Mouse (Mus musculus): ENCODE measurements around the gene Unc13a. TPM values are rescaled to one million over a fixed set of nuclear protein-coding genes. Genes with fewer than 3 reads are reported as not detected.
A peak's percentile ranks its signal among the peaks of the same experiment; 100 is the strongest.
"Not testable (repeated sequence)": the region's sequence is repeated elsewhere in the genome, so short reads cannot be mapped to it uniquely, and the experiment has no call there.

The Unc13a gene
- 10 to 100 TPM in 1 of 2 experiments, 1 to 10 TPM in 1; 6.0 to 10.5 TPM for total RNA-seq (2021)
- polyA plus RNA-seq (2012; rRNA removed) = 4.4 and 6.3 TPM in 2 replicates
- long read RNA-seq = 0 reads

DNA sequence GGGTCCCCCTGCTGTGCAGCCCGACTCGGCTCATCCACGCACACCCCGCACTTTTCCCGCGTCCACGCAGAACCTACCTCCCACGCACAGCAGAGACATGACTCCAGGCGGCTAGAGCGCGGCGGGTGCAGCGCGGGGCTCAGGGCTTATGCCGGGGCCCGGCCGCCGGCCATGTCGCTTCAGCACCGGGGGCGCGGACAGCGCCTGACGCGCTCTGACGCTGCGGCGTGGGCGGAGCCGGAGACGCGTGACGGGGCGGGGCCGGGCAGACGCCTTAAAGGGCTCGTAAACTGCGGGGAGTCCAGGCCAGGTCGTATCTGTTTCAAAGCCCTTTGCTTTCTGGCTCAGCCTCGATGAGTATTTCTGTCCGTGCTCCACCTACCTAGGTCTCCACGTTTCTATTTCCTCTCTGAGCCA, at the start of gene Unc13a:
Gene Unc13a (minus strand): TSS at position 209 of the 417 bp plus-strand sequence.
- peak; percentile 92 for DNase-seq

- DNase-seq = no peak
These were observed 48.4 kb upstream of the Unc13a start for GRCm38 (mm10) chr8:71719928-71720457.

GRCm38 (mm10) chr8:71719218-71719617, 47.7 kb upstream of the Unc13a start:
- no peak for DNase-seq

DNA sequence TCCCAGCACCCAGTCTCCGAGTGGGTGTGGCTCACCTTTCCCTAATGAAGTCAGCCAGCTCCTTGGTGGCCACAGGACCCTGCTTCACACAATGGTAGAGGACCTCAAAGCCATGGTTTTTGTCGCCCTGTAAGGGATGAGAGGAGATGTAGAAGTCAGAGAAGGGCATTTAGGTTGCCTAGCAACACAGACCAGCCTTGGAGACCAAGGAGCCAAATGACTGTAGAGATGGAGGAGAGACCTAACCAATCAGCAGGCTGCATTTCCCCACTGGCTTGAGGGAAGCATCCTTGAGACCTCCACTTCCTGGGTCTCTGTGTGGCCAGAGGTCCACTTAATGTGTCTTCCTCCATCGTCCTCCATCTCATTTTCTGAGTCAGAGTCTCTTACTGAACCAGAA, 46.7 kb upstream of the Unc13a start:
- no peak for DNase-seq

DNA sequence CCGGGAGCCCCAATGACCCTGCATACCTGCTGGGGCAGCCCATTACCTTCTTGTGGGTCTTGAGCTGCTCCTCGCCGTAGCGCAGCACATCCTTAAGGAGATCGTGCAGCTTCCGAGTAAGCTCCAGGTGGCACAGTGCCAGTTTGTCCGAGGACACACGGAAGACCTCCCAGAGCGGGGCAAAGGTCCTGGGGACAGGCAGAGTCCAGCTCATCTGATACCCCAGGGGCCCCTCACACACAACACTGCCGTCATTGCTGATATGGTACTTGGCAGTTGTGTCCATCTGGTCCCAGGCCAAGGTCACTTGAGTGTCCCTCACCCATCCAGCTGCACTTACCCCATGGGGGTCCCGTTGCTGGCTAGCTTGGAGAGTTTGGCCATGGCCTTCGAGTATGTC, 45.5 kb upstream of the Unc13a start:
- no peak for DNase-seq

DNA sequence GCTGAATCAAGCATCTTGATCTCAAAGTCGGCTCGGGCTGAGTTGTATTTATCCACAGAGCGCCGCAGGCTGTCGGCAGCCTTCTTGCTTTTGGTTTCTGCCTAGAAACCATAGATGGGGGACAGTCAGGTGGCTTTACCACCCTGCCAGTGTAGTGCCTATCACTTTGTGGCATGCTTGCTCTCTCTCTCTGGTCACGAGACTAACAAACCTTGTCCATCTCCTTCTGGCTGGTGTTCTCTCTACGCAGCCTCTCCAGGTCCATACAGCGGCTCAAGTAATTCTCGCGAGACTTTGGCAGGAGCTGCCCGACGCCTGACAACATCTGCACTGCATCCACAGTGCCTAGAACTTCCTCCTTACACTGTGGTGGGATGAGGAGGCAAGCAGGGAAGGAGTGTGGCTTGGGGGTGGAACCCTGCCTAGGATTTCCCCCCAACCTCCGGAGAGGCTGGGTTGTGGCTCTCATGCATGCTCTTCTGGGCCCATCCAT, 45.0 kb upstream of the Unc13a start:
- no peak for DNase-seq

DNA sequence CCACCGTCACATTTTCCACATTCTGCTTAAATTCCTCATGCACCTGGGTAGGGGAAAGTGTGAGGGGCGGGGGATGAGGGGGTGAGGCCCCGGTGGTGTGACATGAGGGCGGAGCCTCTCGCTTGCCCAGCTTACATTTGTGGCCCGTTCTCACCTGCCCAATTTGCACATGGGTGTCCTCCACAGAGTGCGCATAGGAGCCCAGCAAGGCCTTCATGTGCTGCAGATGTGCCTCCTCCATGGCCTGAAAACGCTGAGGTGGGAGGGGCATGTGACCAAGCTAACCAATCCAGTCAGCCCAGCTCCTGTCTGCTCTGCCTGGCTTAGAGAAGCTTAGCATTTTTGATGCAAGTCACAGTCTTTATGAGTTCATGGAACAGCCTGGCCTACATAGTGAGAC, 44.0 kb upstream of the Unc13a start:
- no peak for DNase-seq

GRCm38 (mm10) chr8:71711574-71711973, 40.0 kb upstream of the Unc13a start:
- DNase-seq = no peak

- DNase-seq = peak; percentile 67
These were observed 38.4 kb upstream of the Unc13a start for GRCm38 (mm10) chr8:71709800-71710446.

DNA sequence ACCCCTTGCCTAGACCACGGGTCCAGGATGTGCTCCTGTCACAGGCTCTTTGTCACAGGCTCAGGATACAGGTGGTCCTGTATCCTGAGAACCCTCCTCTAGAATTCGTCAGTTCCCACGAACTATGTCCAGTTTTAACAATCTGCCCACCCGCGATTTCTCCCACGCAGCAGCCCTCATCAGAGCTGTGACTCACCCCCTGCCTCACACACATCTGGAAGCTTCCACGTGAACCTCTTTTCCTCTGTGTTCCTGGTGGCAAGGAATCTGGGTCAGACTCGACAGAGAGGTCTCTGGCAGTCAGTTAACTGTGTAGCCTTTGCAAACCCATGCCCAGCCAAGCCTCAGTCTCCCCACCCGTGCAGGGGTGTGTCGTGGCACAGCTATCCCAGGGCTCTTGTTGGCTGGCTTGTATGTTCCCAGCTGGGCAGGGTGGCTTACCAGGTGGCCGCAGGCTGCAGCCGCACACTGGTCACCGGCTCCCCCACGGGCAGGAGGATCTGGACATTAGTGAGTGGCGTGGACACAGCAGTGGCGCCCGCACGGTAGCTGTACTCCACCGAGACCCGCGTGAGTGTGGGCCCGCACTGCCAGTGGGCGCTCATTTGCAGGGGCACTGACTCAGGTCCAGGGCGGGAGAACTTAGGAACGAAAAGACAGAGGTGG, 37.7 kb upstream of the Unc13a start:
- no peak for DNase-seq

- DNase-seq = peak; percentile 37
These were observed 36.3 kb upstream of the Unc13a start for GRCm38 (mm10) chr8:71707874-71708273.

- not testable (repeated sequence) for DNase-seq
These were observed 31.8 kb upstream of the Unc13a start for GRCm38 (mm10) chr8:71703400-71703799.

DNA sequence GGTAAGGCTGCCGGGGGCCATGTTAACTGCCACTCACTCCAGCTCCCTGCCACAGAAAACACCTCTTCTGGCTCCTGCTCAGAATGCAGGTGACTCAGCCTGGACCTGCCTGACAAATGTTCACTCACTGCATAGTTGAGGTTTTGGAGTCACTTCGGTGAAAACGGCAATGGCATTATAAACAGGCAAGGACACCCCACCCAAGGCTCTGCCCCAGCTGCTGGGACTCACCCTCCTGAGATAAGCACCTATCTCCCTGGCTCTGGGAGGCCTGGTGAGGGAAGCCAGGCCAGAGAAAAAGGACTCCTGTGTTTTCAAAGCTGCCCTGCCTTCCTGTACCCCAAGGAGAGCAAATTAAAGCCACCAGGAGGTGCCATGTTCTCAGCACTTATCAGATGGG, 31.4 kb upstream of the Unc13a start:
- no peak for DNase-seq

- no peak for DNase-seq
These were observed 30.5 kb upstream of the Unc13a start for GRCm38 (mm10) chr8:71702087-71702432.

DNA sequence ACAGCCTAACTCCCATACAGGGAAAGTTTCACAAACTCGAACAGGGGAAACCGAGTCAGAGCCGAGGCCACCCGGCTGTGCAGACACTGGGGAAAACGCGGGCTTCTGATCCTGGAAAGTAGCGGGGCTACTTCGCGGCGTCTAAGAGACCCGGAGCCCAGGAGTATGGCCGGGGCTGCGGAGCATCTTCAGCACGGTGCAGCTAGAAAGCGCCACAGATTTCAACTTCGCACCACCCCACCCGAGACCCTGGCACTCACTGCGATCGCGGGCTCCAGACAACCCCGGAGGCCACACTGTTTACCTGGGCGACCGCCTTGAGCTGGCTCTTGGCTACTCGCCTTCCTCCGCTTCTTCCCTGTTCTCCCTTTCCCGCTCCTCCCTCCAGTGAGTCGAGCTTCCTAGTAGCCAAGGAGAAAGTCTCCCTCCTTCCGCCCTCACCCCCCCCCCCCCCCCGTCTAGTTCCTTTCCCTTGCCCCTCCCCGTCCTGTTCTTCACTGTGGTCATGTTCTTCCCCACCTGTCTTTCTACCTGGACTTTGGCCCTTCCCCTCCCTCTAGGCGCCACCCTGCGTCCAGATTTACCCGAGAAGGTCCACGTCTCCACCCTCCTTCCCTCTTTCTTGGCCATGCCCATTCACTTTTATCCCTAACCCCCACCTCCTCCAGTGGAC, 30.0 kb upstream of the Unc13a start, which contains the start of gene B3gnt3:
Gene B3gnt3 (minus strand): TSS at position 376 of the 673 bp plus-strand sequence.
- DNase-seq = no peak

GRCm38 (mm10) chr8:71700493-71701269, 29.1 kb upstream of the Unc13a start:
- DNase-seq = peak; percentile 14

DNA sequence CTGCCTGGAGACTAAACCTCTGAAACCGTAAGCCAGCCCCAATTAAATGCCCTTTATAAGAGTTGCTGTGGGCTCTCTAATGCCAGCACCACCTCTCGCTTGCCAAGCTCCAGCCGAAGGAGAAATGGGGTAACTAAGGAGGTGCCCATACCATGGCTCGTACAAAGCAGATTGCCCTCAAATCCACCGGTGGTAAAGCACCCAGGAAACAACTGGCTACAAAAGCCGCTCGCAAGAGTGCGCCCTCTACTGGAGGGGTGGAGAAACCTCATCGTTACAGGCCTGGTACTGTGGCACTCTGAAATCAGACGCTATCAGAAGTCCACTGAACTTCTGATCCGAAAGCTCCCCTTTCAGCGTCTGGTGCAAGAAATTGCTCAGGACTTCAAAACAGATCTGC, 23.9 kb upstream of the Unc13a start:
- DNase-seq = not testable (repeated sequence)

DNA sequence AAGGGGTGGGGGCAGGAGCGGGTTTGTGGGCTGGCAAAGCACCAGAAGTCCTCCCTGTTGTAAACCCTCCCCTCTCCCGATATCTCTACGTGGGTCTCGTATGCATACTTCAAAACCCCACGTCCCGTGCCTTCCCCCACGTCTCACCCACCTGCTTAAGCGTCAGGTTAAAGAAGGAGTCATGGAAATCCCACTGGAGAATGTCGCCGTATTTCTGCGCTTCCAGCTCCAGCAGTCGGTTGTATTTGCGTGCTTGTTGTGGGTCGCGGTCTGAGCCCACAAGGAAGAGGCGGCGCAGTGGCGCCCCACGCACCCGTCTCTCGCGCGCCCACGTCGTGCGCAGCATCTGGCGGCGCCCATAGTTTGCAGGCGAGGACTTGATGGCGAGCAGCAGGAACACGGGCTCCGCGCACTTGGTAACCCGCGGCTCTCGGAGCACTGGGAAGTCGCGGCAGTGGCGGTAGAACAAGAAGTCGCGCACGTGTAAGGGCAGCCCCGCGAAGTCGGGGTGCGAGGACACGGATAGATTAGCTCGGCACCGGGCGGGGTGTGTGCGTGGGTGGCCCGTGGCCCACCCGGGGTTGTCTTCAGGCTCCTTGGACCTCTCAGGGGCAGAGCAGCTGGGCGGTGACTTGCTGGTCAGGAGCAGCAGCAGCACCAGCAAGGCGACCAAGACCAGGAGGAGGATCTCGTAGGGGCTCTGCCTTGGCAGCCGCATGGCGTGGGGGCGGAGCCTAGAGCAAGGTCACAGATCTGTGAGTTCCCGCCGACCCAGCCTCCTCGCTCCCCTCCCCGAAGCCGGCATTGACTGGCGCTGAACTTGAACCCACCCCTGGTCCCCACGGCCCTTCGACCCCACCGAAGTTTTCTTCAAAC, 21.8 kb upstream of the Unc13a start:
- DNase-seq = no peak

- no peak for DNase-seq
These were observed 21.0 kb upstream of the Unc13a start for GRCm38 (mm10) chr8:71692509-71692908.

DNA sequence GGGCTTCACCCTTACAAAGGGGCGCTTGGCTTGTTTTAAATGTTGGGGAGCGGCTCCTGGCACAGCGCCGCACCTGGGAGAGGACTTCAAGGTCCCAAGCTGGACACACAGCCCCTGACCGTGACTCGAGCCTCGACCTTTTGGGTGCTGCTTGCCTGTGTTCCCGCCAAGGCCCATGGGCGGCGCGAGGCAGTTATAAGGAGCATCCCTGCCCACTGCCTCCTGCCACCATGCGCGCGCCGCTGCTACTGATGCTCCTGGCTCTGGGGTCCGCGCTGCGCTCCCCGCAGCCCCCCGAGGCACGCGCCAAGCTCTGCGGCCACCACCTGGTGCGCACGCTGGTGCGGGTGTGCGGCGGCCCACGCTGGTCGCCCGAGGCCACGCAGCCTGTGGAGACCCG, 17.5 kb upstream of the Unc13a start, which contains the start of gene Insl3:
Gene Insl3 (plus strand): TSS at position 187 of the 400 bp plus-strand sequence.
- DNase-seq = no peak

GRCm38 (mm10) chr8:71687616-71688015, 16.1 kb upstream of the Unc13a start:
- no peak for DNase-seq

All from adrenal gland, adult 2 months (tissue).